Mouse (Mus musculus) megakaryocyte progenitor cell, adult 5-6 weeks (primary cell): ENCODE measurements around the gene Vcan. TPM values are rescaled to one million over a fixed set of nuclear protein-coding genes. Genes with fewer than 3 reads are reported as not detected.

ENCODE experiments used
- ATAC-seq: replicated peaks from 2 replicates; pipeline ENCODE4 v1.8.0; 2016; ENCODE audit warnings: mild to moderate bottlenecking, moderate TSS enrichment, inconsistent platforms; ENCODE audit not compliant: poor library complexity
- total RNA-seq, 2 experiments: library from RNA; stranded (forward) in 1 of 2; stranded (reverse) in 1 of 2; fragments of 157-497, 149-512 nt in 1 of 2; fragments of 200-1000 nt in 1 of 2; gene quantifications; 2 replicates each; pipeline versions ENCODE4 v1.2.3 to v1.2.4; 2015 to 2017

Vcan gene
- total RNA-seq, 2 experiments from 2014 or later: 0.29 to 1.2 TPM

DNA sequence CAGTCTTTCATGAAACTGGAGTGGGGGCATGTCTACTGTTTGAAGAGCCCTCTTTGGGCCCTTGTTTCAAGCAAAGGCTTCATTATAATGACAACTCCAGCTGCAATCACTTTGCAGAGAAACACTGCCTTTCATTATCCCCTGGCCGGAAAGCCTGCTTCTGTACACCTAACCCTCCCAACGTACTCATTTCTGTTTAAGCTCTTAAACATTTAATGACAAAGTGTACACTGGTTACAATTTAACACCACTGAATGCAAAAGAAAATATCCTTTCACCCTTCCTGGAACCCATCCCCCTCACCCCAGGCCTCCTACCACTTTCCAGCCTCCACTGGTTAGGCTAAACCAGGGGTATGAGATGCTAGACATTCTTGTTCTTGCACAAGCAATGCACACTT lies 15.8 kb downstream of the Vcan start:
- no peak for ATAC-seq

GRCm38 (mm10) chr13:89720497-89720896 lies 21.8 kb downstream of the Vcan start:
- ATAC-seq: no peak

- no peak for ATAC-seq
Observed at GRCm38 (mm10) chr13:89709497-89710201, 32.7 kb downstream of the Vcan start.

- ATAC-seq: no peak
Observed at GRCm38 (mm10) chr13:89708151-89708927, 34.0 kb downstream of the Vcan start.

DNA sequence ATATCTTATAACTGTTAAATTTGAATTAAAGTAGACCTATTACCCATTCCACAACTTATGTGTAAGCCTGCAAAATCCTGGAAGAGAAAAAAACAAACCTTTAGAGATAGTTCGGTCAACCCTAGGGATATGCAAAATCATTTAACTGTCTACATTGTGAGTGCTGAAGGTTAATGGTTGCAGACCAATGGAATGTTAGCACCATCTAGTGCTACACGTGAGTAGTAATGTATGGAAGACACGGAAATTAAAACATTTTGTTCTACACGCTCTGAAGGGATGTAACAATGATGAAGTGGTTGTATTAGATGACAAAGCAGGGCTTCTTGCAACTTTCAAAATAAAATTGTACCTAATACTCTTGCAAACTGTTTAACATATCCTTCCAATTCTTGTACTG lies 39.9 kb downstream of the Vcan start:
- no peak for ATAC-seq

GRCm38 (mm10) chr13:89699998-89700555 lies 42.2 kb downstream of the Vcan start:
- no peak for ATAC-seq

DNA sequence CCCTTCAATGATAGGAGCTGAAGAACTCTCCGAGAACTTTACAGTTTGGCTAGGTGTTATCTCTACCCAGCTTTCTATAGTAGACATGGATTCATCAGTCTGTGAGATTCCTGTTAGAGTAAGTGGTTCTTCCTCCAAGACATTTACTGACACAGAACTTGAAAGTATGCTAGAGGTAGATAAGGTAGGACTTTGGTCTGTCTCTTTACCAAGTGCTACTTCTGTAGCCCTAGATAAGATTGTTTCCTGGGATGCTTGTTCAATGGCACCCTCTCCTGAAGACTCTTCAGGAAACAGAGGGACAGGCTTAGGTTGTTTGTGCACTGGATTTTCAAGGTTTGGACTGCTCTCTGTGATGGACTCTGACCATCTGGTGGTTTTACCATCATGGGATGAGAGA lies 49.7 kb downstream of the Vcan start:
- no peak for ATAC-seq

DNA sequence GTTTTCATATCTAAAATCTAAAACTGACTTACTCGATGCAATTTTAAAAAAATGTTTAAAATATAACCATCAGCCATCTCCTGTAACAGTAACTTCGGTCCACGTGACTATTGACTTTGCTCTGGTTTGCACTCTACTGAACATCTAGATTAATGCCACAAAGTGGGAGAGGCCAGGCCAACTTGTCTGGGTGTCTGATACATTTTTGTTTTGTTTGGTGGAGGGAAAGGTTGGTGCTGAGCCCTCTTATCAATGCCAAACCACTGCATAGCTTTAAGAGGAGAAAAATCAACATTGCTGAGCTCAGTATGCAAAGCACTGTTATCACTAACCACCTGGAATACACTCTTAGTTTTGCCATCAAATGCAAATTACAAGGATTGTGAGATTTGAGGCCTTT lies 58.8 kb downstream of the Vcan start:
- ATAC-seq: no peak

DNA sequence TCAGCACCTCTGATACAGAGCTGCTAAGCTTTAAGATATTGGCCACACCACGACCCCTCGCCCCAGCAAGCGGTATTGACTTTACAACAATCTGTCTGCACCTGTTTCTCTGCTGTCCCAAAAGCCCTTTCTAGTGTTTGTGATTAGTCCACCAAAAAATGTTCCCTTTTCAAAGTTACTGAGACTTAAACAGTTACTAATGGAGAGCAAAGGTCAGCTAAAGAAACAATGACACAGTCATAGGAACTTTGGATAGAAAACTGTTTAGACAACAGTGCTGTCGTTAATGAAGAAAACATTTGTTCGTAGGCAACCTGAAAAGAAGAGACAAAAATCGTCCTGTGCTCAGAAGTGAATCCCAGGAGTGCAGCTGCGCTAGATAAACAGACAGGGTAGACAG lies 60.1 kb downstream of the Vcan start:
- ATAC-seq: no peak

GRCm38 (mm10) chr13:89679756-89680155 lies 62.6 kb downstream of the Vcan start:
- no peak for ATAC-seq

GRCm38 (mm10) chr13:89670505-89670904 lies 71.8 kb downstream of the Vcan start:
- ATAC-seq: no peak

- no peak for ATAC-seq
Observed at GRCm38 (mm10) chr13:89668981-89669880, 73.1 kb downstream of the Vcan start.

DNA sequence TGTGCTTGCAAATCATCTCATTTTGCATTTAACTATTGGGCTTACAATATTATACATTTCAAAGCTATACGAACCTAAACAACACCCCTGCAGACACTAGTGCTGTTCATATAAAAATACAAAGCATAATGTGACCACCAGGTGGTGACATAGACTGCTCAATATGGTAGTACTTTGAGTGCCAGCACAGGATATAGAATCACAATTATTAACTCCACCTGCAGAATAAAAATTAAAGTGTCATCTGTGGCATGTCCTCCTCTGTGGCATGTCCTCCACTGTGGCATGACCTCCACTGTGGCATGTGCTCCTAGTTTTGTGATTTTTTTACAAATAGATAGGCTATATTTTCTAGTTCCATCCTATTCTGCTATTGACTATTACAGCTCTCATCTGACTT lies 74.2 kb downstream of the Vcan start:
- peak; percentile 97 for ATAC-seq

GRCm38 (mm10) chr13:89661688-89662087 lies 80.6 kb downstream of the Vcan start:
- no peak for ATAC-seq

GRCm38 (mm10) chr13:89657046-89657445 lies 85.3 kb downstream of the Vcan start:
- ATAC-seq: no peak

- ATAC-seq: peak; percentile 76
Observed at GRCm38 (mm10) chr13:89653279-89653678, 89.0 kb downstream of the Vcan start.

- ATAC-seq: no peak
Observed at GRCm38 (mm10) chr13:89652773-89653172, 89.5 kb downstream of the Vcan start.

DNA sequence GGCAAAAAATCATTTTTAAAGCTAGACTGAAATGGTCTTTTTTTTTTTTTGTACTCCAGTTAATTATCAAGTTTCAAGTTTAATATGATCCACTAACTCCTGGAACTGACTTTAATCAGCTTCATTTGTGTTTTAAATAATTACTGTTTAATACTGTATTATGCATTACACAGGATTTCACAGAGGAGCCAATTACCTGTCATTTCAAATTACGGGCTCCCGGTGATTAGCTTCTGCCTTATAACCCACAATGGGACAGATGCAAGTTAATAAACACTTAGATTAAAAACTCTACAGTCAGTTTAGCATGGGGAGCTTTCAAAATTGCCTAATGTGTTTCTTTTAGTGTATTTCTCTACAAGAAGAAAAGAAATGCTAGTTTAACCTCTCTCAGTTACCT lies 96.7 kb downstream of the Vcan start:
- ATAC-seq: no peak

- no peak for ATAC-seq
Observed at GRCm38 (mm10) chr13:89637012-89637411, 105.3 kb downstream of the Vcan start.

- ATAC-seq: peak; percentile 97
Observed at GRCm38 (mm10) chr13:89634137-89634683, 108.1 kb downstream of the Vcan start.

GRCm38 (mm10) chr13:89619064-89619463 lies 123.2 kb downstream of the Vcan start:
- ATAC-seq: no peak
